Mouse (Mus musculus): ENCODE data around the gene Olfm1. TPM values are rescaled to one million over a fixed set of nuclear protein-coding genes. Genes with fewer than 3 reads are reported as not detected.

Olfm1 gene
- polyA plus RNA-seq, 1 experiment from 2014 or later, result 8.8 TPM

- no peaks in the 10 kb centered on the region for H3K4me1 ChIP-seq
- H3K27me3 ChIP-seq (ENCODE audit: insufficient read depth, poor library complexity, severe bottlenecking), result peaks cover 10% of the 10 kb centered on the region; the same call in 1 of the 2 replicates
- WGBS, result 70% methylated on average over 3 of the region's 3 CpGs
- H3K36me3 ChIP-seq, result no peaks in the 10 kb centered on the region
- DNase-seq (ENCODE audit: low spot score), result no peak
- no peak overlapping the region for H3K4me3 ChIP-seq
- H3K9me3 ChIP-seq, result no peaks in the 10 kb centered on the region
- no peak overlapping the region for H3K27ac ChIP-seq
Measured at GRCm38 (mm10) chr2:28174441-28174840, 18.4 kb upstream of the Olfm1 start.

- WGBS, result 55% methylated on average over 6 of the region's 6 CpGs
Measured at GRCm38 (mm10) chr2:28178600-28178999, 14.2 kb upstream of the Olfm1 start.

GRCm38 (mm10) chr2:28180053-28180452 lies 12.7 kb upstream of the Olfm1 start:
- H3K27me3 ChIP-seq (ENCODE audit: insufficient read depth, poor library complexity, severe bottlenecking), result no peaks in the 10 kb centered on the region
- DNase-seq (ENCODE audit: low spot score), result no peak
- 77% methylated on average over 3 of the region's 3 CpGs for WGBS
- no peak overlapping the region for H3K27ac ChIP-seq
- H3K4me1 ChIP-seq, result no peaks in the 10 kb centered on the region
- no peaks in the 10 kb centered on the region for H3K9me3 ChIP-seq
- H3K36me3 ChIP-seq, result no peaks in the 10 kb centered on the region
- no peak overlapping the region for H3K4me3 ChIP-seq

More at GRCm38 (mm10) chr2:28178600-28178999, 14.2 kb upstream of the Olfm1 start:
- no peaks in the 10 kb centered on the region for H3K36me3 ChIP-seq
- DNase-seq (ENCODE audit: low spot score), result no peak
- no peaks in the 10 kb centered on the region for H3K27me3 ChIP-seq (ENCODE audit: insufficient read depth, poor library complexity, severe bottlenecking)
- no peaks in the 10 kb centered on the region for H3K4me1 ChIP-seq
- no peak overlapping the region for H3K4me3 ChIP-seq
- H3K9me3 ChIP-seq, result no peaks in the 10 kb centered on the region
- no peak overlapping the region for H3K27ac ChIP-seq

GRCm38 (mm10) chr2:28188398-28188944 lies 4.3 kb upstream of the Olfm1 start:
- DNase-seq (ENCODE audit: low spot score), result no peak
- Histone ChIP-seq H3K27ac (no peak overlapping the region), H3K4me3 (no peak overlapping the region), H3K36me3 (no peaks in the 10 kb centered on the region), H3K4me1 (peaks cover 13% of the 10 kb centered on the region), H3K27me3 (ENCODE audit: insufficient read depth, poor library complexity, severe bottlenecking) (peaks cover 21% of the 10 kb centered on the region), H3K9me3 (no peaks in the 10 kb centered on the region)
- 52% methylated on average over 8 of the region's 8 CpGs for WGBS

- peak overlapping the region; percentile 76 for H3K4me3 ChIP-seq
- no peaks in the 10 kb centered on the region for H3K9me3 ChIP-seq
- H3K27me3 ChIP-seq (ENCODE audit: insufficient read depth, poor library complexity, severe bottlenecking), result peaks cover 56% of the 10 kb centered on the region
- no peak overlapping the region for H3K27ac ChIP-seq
- DNase-seq (ENCODE audit: low spot score), result no peak
- 36% methylated on average over 12 of the region's 12 CpGs for WGBS
- no peaks in the 10 kb centered on the region for H3K36me3 ChIP-seq
- peaks cover 16% of the 10 kb centered on the region for H3K4me1 ChIP-seq
Measured at GRCm38 (mm10) chr2:28193690-28194087, 897 bp downstream of the Olfm1 start.

GRCm38 (mm10) chr2:28194962-28195617 lies 2.3 kb downstream of the Olfm1 start:
- Histone ChIP-seq H3K4me3 (no peak overlapping the region), H3K27me3 (ENCODE audit: insufficient read depth, poor library complexity, severe bottlenecking) (peaks cover 63% of the 10 kb centered on the region), H3K36me3 (no peaks in the 10 kb centered on the region), H3K4me1 (peaks cover 16% of the 10 kb centered on the region), H3K27ac (no peak overlapping the region), H3K9me3 (no peaks in the 10 kb centered on the region)
- peak; percentile 82 for DNase-seq (ENCODE audit: low spot score)
- 28% methylated on average over 6 of the region's 6 CpGs for WGBS

GRCm38 (mm10) chr2:28195726-28196125 lies 2.9 kb downstream of the Olfm1 start:
- Histone ChIP-seq H3K4me1 (peaks cover 16% of the 10 kb centered on the region), H3K4me3 (no peak overlapping the region), H3K27ac (no peak overlapping the region), H3K27me3 (ENCODE audit: insufficient read depth, poor library complexity, severe bottlenecking) (peaks cover 66% of the 10 kb centered on the region), H3K9me3 (no peaks in the 10 kb centered on the region), H3K36me3 (no peaks in the 10 kb centered on the region)
- WGBS, result 75% methylated on average over 8 of the region's 8 CpGs
- no peak for DNase-seq (ENCODE audit: low spot score)

- no peak for DNase-seq (ENCODE audit: low spot score)
- no peaks in the 10 kb centered on the region for H3K9me3 ChIP-seq
- H3K36me3 ChIP-seq, result no peaks in the 10 kb centered on the region
- H3K27me3 ChIP-seq (ENCODE audit: insufficient read depth, poor library complexity, severe bottlenecking), result peaks cover 65% of the 10 kb centered on the region
- WGBS, result 70% methylated on average over 3 of the region's 3 CpGs
- no peak overlapping the region for H3K4me3 ChIP-seq
- peaks cover 20% of the 10 kb centered on the region for H3K4me1 ChIP-seq
- H3K27ac ChIP-seq, result no peak overlapping the region
Measured at GRCm38 (mm10) chr2:28201441-28201841, 8.6 kb downstream of the Olfm1 start.

- 8% methylated on average over 9 of the region's 9 CpGs for WGBS
- DNase-seq (ENCODE audit: low spot score), result peak; percentile 93
- Histone ChIP-seq H3K4me1 (peaks cover 25% of the 10 kb centered on the region), H3K9me3 (no peaks in the 10 kb centered on the region), H3K4me3 (no peak overlapping the region; the same call in 1 of the 2 replicates), H3K27me3 (ENCODE audit: insufficient read depth, poor library complexity, severe bottlenecking) (peaks cover 77% of the 10 kb centered on the region), H3K27ac (no peak overlapping the region), H3K36me3 (no peaks in the 10 kb centered on the region)
Measured at GRCm38 (mm10) chr2:28204167-28204566, 11.4 kb downstream of the Olfm1 start.

GRCm38 (mm10) chr2:28204677-28205466 lies 12.1 kb downstream of the Olfm1 start:
- H3K9me3 ChIP-seq, result no peaks in the 10 kb centered on the region
- peaks cover 25% of the 10 kb centered on the region for H3K4me1 ChIP-seq
- 15% methylated on average over 18 of the region's 19 CpGs for WGBS
- peak; percentile 80 for DNase-seq (ENCODE audit: low spot score)
- peak overlapping the region; percentile 70 for H3K4me3 ChIP-seq
- 0 out of 2 replicates have a peak overlapping the region, but pooled peaks have one; percentile 36 for H3K27ac ChIP-seq
- H3K27me3 ChIP-seq (ENCODE audit: insufficient read depth, poor library complexity, severe bottlenecking), result peaks cover 75% of the 10 kb centered on the region
- H3K36me3 ChIP-seq, result no peaks in the 10 kb centered on the region

- peak; percentile 82 for DNase-seq (ENCODE audit: low spot score)
- H3K36me3 ChIP-seq, result no peaks in the 10 kb centered on the region
- H3K4me1 ChIP-seq, result peaks cover 25% of the 10 kb centered on the region
- WGBS, result under 1% methylated on average over 49 of the region's 49 CpGs
- peak overlapping the region; percentile 70 for H3K4me3 ChIP-seq
- peak overlapping the region; percentile 79 for H3K27ac ChIP-seq
- H3K9me3 ChIP-seq, result no peaks in the 10 kb centered on the region
- peaks cover 72% of the 10 kb centered on the region for H3K27me3 ChIP-seq (ENCODE audit: insufficient read depth, poor library complexity, severe bottlenecking)
Measured at GRCm38 (mm10) chr2:28205467-28205805, 12.6 kb downstream of the Olfm1 start.

GRCm38 (mm10) chr2:28205870-28206421 lies 13.2 kb downstream of the Olfm1 start:
- no peak for DNase-seq (ENCODE audit: low spot score)
- WGBS, result 1% methylated on average over 51 of the region's 51 CpGs
- peak overlapping the region; percentile 70 for H3K4me3 ChIP-seq
- H3K27ac ChIP-seq, result peak overlapping the region; percentile 79
- no peaks in the 10 kb centered on the region for H3K36me3 ChIP-seq
- peaks cover 25% of the 10 kb centered on the region for H3K4me1 ChIP-seq
- H3K27me3 ChIP-seq (ENCODE audit: insufficient read depth, poor library complexity, severe bottlenecking), result peaks cover 75% of the 10 kb centered on the region
- no peaks in the 10 kb centered on the region for H3K9me3 ChIP-seq

GRCm38 (mm10) chr2:28206472-28206871 lies 13.7 kb downstream of the Olfm1 start:
- Histone ChIP-seq H3K27me3 (ENCODE audit: insufficient read depth, poor library complexity, severe bottlenecking) (peaks cover 76% of the 10 kb centered on the region), H3K9me3 (no peaks in the 10 kb centered on the region), H3K4me1 (peaks cover 25% of the 10 kb centered on the region), H3K4me3 (peak overlapping the region; percentile 70), H3K36me3 (no peaks in the 10 kb centered on the region), H3K27ac (peak overlapping the region; percentile 79; the same call in 1 of the 2 replicates)
- DNase-seq (ENCODE audit: low spot score), result no peak
- 11% methylated on average over 11 of the region's 11 CpGs for WGBS
